Mouse (Mus musculus): Measurements from ENCODE around the gene Ifnab. TPM values are rescaled to one million over a fixed set of nuclear protein-coding genes. Genes with fewer than 3 reads are reported as not detected.
A peak's percentile ranks its signal among the peaks of the same experiment; 100 is the strongest.

The Ifnab gene
- polyA plus RNA-seq, 1 experiment from 2014 or later = not detected

DNA sequence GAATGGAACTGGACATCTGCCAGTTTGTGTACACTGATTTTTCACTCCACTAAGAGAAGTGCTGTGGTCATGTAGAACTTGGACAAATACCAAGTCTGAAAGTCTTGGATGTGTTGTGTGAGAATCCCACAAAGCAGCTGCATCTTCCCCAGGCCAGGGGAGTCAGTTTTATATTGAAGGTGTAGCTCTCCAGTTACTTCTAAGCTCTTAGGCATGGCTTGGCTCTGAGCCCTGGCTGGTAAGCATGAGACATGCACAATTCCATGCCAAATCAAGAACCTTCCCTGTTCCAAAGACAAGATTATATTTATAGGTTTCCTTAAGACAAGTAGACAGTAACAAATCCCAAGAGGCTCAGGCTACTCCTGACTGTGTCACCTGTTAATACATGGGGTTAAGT, 23.9 kb upstream of the Ifnab start:
- ATAC-seq (replicated peaks; ENCODE audit: insufficient number of reproducible peaks, low FRiP score, low TSS enrichment) = no peak
- peaks cover 13% of the 10 kb centered on the region for H3K36me3 ChIP-seq (ENCODE audit: control insufficient read depth, insufficient read depth, low read length)

DNA sequence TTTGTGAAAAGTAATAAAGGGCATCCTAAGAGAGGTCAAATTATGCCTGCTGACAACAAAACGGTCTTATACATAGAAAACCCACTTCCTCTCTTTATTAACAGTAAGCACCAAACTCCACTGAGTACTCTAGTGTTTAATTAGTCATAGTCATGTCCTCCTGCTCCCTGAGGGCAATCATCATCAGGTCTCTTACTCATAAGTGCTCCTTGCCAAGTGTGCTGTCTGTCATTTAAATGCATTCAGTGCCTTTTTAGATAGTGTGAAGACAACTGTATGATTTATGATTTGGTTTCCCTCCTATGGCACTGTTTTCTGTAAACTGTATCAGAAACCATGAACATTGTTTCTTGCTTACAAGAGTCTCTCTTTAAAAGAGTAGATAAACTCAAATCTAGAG, 23.1 kb upstream of the Ifnab start:
- no peak for ATAC-seq (replicated peaks; ENCODE audit: insufficient number of reproducible peaks, low FRiP score, low TSS enrichment)
- Histone ChIP-seq H3K4me1 (ENCODE audit: control insufficient read depth, insufficient read depth, low read length) (peaks cover 2% of the 10 kb centered on the region; the same call in 1 of the 2 replicates), H3K27me3 (ENCODE audit: control insufficient read depth, insufficient read depth, low read length) (no peaks in the 10 kb centered on the region), H3K9me3 (replicated peaks; ENCODE audit: control insufficient read depth, low read length) (no peaks in the 10 kb centered on the region), H3K4me3 (ENCODE audit: low read depth, low read length) (no peak overlapping the region), H3K27ac (ENCODE audit: low read depth, low read length) (no peak overlapping the region), H3K4me2 (no peak overlapping the region), H3K36me3 (ENCODE audit: control insufficient read depth, insufficient read depth, low read length) (peaks cover 13% of the 10 kb centered on the region), H3K9ac (ENCODE audit: low read depth, low read length) (no peak overlapping the region)
- WGBS (ENCODE audit: insufficient replicate concordance) = 89% methylated on average over 1 of the region's 1 CpGs

More for the DNA sequence above, 23.9 kb upstream of the Ifnab start:
- Histone ChIP-seq H3K9me3 (replicated peaks; ENCODE audit: control insufficient read depth, low read length) (no peaks in the 10 kb centered on the region), H3K4me2 (no peak overlapping the region), H3K4me1 (ENCODE audit: control insufficient read depth, insufficient read depth, low read length) (peaks cover 4% of the 10 kb centered on the region), H3K9ac (ENCODE audit: low read depth, low read length) (no peak overlapping the region), H3K27ac (ENCODE audit: low read depth, low read length) (no peak overlapping the region), H3K27me3 (ENCODE audit: control insufficient read depth, insufficient read depth, low read length) (no peaks in the 10 kb centered on the region), H3K4me3 (ENCODE audit: low read depth, low read length) (no peak overlapping the region)

DNA sequence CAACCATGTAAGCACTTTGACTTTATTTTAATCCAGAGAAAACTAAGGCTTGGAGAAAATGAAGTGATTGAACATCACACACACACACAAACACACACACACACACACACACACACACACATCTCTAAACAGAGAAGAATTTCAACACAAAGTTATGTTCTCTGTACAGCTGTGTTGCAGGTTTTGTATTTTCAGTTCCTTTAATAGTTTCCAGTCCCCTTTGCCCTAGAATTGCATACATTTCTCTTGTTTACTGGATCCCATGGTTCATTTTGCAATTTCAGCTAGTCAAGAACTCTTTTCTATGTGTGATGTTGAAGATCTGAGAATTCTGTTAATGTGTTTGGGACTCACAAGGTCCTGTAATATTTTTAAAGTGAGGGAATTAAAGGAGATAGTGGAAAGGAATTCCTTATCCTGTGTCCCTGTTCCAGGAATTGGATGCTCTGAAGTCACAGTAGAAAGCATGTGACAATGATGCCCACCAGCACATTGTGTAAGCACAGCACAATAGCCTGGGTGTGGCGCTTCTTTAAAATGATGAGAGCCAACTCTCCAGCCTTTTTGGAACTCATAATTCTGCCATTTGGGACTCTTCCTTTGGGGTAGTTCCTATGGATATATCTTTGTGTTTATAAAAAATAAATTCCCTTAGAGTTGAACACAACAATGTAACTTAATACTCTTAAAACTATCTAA, 16.1 kb upstream of the Ifnab start:
- no peak overlapping the region for H3K4me2 ChIP-seq
- no peaks in the 10 kb centered on the region for H3K36me3 ChIP-seq (ENCODE audit: control insufficient read depth, insufficient read depth, low read length)

DNA sequence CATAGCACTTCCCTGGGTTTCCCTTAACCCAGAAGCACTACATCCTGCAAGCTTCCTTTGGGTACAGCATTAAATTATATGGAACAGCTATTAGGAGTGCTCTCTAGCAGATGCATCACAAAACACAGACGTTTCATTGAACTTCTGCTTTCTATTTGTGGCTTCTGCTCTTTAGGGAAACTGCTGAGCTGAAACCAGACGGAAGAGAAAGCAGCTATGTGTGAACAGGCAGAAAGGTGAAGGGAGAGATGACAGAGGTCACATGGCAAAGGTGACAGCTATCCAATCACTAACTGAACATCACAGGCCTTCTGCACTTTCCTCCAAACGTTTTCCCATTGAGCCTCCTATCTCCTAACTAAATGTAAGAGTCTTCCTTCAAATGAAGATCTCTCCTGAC, 14.8 kb upstream of the Ifnab start:
- no peaks in the 10 kb centered on the region for H3K4me1 ChIP-seq (ENCODE audit: control insufficient read depth, insufficient read depth, low read length)
- no peak overlapping the region for H3K9ac ChIP-seq (ENCODE audit: low read depth, low read length)
- no peaks in the 10 kb centered on the region for H3K9me3 ChIP-seq (replicated peaks; ENCODE audit: control insufficient read depth, low read length)
- no peaks in the 10 kb centered on the region for H3K36me3 ChIP-seq (ENCODE audit: control insufficient read depth, insufficient read depth, low read length)
- H3K27ac ChIP-seq (ENCODE audit: low read depth, low read length) = no peak overlapping the region
- no peaks in the 10 kb centered on the region for H3K27me3 ChIP-seq (ENCODE audit: control insufficient read depth, insufficient read depth, low read length)
- H3K4me3 ChIP-seq (ENCODE audit: low read depth, low read length) = no peak overlapping the region
- no peak for ATAC-seq (replicated peaks; ENCODE audit: insufficient number of reproducible peaks, low FRiP score, low TSS enrichment)
- no peak overlapping the region for H3K4me2 ChIP-seq
- WGBS (ENCODE audit: insufficient replicate concordance) = 27% methylated on average over 3 of the region's 3 CpGs

More for the DNA sequence above, 16.1 kb upstream of the Ifnab start:
- no peak overlapping the region for H3K4me3 ChIP-seq (ENCODE audit: low read depth, low read length)
- H3K9ac ChIP-seq (ENCODE audit: low read depth, low read length) = no peak overlapping the region
- 65% methylated on average over 1 of the region's 1 CpGs for WGBS (ENCODE audit: insufficient replicate concordance)
- no peaks in the 10 kb centered on the region for H3K9me3 ChIP-seq (replicated peaks; ENCODE audit: control insufficient read depth, low read length)
- no peaks in the 10 kb centered on the region for H3K27me3 ChIP-seq (ENCODE audit: control insufficient read depth, insufficient read depth, low read length)
- H3K27ac ChIP-seq (ENCODE audit: low read depth, low read length) = no peak overlapping the region
- ATAC-seq (replicated peaks; ENCODE audit: insufficient number of reproducible peaks, low FRiP score, low TSS enrichment) = no peak
- no peaks in the 10 kb centered on the region for H3K4me1 ChIP-seq (ENCODE audit: control insufficient read depth, insufficient read depth, low read length)

DNA sequence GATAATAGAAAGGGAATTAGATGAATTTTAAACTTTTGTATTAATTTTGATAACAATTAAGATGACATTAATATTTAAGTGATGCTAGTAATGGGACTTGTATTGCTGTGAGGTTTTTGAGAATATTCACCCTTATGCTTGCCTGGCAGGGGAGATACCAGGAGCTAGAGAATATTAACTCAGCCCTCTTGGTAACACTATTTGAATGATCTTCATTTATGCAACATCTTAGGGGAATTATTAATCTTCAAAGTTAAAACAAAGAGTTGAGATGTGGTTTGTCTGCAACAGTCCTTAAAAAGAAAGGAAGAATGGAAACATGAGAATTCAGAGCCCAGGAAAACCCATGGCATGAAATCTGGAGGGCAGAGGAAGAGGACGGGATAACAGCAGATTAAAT, 8.1 kb upstream of the Ifnab start:
- Histone ChIP-seq H3K9ac (ENCODE audit: low read depth, low read length) (no peak overlapping the region), H3K36me3 (ENCODE audit: control insufficient read depth, insufficient read depth, low read length) (no peaks in the 10 kb centered on the region), H3K27ac (ENCODE audit: low read depth, low read length) (no peak overlapping the region), H3K4me1 (ENCODE audit: control insufficient read depth, insufficient read depth, low read length) (no peaks in the 10 kb centered on the region), H3K4me3 (ENCODE audit: low read depth, low read length) (no peak overlapping the region), H3K9me3 (replicated peaks; ENCODE audit: control insufficient read depth, low read length) (no peaks in the 10 kb centered on the region), H3K4me2 (no peak overlapping the region), H3K27me3 (ENCODE audit: control insufficient read depth, insufficient read depth, low read length) (peaks cover 2% of the 10 kb centered on the region; the same call in 1 of the 2 replicates)
- WGBS (ENCODE audit: insufficient replicate concordance) = 75% methylated on average over 1 of the region's 1 CpGs
- no peak for ATAC-seq (replicated peaks; ENCODE audit: insufficient number of reproducible peaks, low FRiP score, low TSS enrichment)

DNA sequence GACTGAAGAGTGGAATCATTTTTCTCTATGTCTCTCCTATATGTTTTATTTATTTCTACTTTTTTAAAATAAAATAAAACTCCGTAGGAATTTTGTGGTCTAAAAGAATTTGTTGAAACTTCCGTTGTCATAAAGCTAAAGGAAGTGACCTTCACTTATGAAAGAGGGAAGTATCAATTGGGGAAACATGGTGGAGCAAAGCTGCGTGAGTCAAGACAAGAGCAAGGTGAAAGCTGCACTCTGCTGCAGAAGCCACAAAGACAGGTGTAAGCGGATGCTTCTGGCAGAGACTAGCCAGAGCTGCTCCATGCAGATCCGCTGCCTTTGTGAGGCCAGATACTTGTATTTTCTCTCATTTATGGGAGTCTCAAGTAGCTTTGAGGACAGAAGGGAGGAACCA, 7.6 kb upstream of the Ifnab start:
- H3K9ac ChIP-seq (ENCODE audit: low read depth, low read length) = no peak overlapping the region
- H3K4me3 ChIP-seq (ENCODE audit: low read depth, low read length) = no peak overlapping the region
- no peaks in the 10 kb centered on the region for H3K9me3 ChIP-seq (replicated peaks; ENCODE audit: control insufficient read depth, low read length)
- WGBS (ENCODE audit: insufficient replicate concordance) = 77% methylated on average over 5 of the region's 5 CpGs
- H3K27ac ChIP-seq (ENCODE audit: low read depth, low read length) = no peak overlapping the region
- no peaks in the 10 kb centered on the region for H3K4me1 ChIP-seq (ENCODE audit: control insufficient read depth, insufficient read depth, low read length)
- peaks cover 2% of the 10 kb centered on the region; the same call in 1 of the 2 replicates for H3K27me3 ChIP-seq (ENCODE audit: control insufficient read depth, insufficient read depth, low read length)
- no peaks in the 10 kb centered on the region for H3K36me3 ChIP-seq (ENCODE audit: control insufficient read depth, insufficient read depth, low read length)
- H3K4me2 ChIP-seq = no peak overlapping the region
- no peak for ATAC-seq (replicated peaks; ENCODE audit: insufficient number of reproducible peaks, low FRiP score, low TSS enrichment)

DNA sequence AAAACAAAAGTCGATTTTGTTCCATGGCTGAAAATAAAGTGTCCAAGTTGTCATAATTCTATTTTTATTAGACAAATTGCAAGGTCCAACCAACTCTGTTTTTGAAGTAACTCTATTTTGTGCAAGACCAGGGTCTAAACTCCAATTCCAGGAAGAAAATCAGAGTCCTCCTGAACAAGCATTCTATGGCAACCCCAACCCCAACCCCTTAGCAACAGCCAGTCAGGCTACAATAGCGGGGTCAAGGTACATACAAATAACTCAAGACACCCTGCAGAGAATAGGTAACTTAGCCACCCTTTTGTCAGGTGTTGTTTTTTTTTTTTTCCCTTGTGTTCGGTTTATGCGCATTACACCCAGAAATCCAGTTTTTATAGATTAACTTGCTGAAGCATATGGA, 6.6 kb upstream of the Ifnab start:
- ATAC-seq (replicated peaks; ENCODE audit: insufficient number of reproducible peaks, low FRiP score, low TSS enrichment) = no peak
- no peaks in the 10 kb centered on the region for H3K9me3 ChIP-seq (replicated peaks; ENCODE audit: control insufficient read depth, low read length)
- WGBS (ENCODE audit: insufficient replicate concordance) = 85% methylated on average over 4 of the region's 4 CpGs
- H3K27ac ChIP-seq (ENCODE audit: low read depth, low read length) = no peak overlapping the region
- no peaks in the 10 kb centered on the region for H3K4me1 ChIP-seq (ENCODE audit: control insufficient read depth, insufficient read depth, low read length)
- H3K4me3 ChIP-seq (ENCODE audit: low read depth, low read length) = no peak overlapping the region
- H3K36me3 ChIP-seq (ENCODE audit: control insufficient read depth, insufficient read depth, low read length) = no peaks in the 10 kb centered on the region
- no peak overlapping the region for H3K4me2 ChIP-seq
- H3K27me3 ChIP-seq (ENCODE audit: control insufficient read depth, insufficient read depth, low read length) = peaks cover 2% of the 10 kb centered on the region; the same call in 1 of the 2 replicates
- H3K9ac ChIP-seq (ENCODE audit: low read depth, low read length) = no peak overlapping the region

DNA sequence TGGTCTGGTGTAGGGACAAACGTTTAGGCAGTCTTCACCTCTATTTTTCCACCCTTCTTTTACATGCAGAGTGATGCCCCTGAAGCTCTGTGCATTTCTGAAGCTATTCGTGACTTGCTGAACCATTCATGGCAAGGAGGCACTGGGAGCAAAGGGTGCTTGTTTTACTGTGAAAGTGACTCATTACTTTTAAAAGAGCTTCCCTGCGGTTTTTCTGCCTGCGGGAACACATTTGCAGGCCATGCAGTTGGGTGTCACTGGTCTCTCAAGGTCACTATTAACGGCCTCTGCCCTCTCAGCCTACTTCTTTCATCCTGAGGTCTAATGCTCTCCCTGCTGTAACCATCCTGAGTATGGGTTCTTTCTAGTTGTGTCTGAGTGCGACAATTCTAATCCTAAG, 5.9 kb upstream of the Ifnab start:
- H3K4me3 ChIP-seq (ENCODE audit: low read depth, low read length) = no peak overlapping the region
- no peak for ATAC-seq (replicated peaks; ENCODE audit: insufficient number of reproducible peaks, low FRiP score, low TSS enrichment)

DNA sequence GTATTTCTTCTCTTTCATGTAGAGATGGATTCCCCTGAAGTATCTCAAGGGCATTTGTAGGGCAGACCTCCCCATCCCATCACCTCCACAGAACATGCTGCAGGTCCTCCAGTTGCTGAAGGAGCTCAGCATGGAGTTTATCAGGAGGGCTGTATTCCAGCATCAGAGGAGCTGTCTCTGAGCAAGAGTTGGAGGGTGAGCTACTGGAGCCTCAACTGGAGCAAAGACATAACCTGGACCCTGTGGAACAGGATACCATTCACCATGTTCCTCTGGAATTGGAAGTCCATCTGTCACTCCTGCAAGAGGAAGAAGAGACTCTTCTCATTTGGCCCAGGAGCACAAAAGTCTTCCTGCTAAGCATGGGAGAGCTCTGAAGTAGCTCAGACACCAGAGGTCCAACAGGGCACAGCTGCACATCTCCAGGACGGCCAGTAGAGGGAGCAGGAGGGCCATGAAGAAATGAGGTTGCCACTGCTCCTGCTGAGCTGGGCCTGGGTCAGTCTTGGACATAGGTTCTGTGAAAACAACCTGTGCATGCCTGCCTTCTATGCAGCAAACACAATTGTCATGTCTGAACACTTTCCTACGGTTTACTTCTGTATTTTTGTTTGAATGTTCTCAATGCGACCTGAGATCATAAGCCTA, 5.2 kb upstream of the Ifnab start:
- 0 out of 2 replicates have a peak, but pooled peaks have one; percentile 39 for ATAC-seq (replicated peaks; ENCODE audit: insufficient number of reproducible peaks, low FRiP score, low TSS enrichment)
- H3K4me1 ChIP-seq (ENCODE audit: control insufficient read depth, insufficient read depth, low read length) = no peaks in the 10 kb centered on the region
- peaks cover 2% of the 10 kb centered on the region; the same call in 1 of the 2 replicates for H3K27me3 ChIP-seq (ENCODE audit: control insufficient read depth, insufficient read depth, low read length)
- H3K9ac ChIP-seq (ENCODE audit: low read depth, low read length) = no peak overlapping the region
- H3K36me3 ChIP-seq (ENCODE audit: control insufficient read depth, insufficient read depth, low read length) = no peaks in the 10 kb centered on the region
- H3K27ac ChIP-seq (ENCODE audit: low read depth, low read length) = no peak overlapping the region
- H3K9me3 ChIP-seq (replicated peaks; ENCODE audit: control insufficient read depth, low read length) = no peaks in the 10 kb centered on the region
- WGBS (ENCODE audit: insufficient replicate concordance) = 20% methylated on average over 3 of the region's 3 CpGs
- H3K4me3 ChIP-seq (ENCODE audit: low read depth, low read length) = no peak overlapping the region
- no peak overlapping the region for H3K4me2 ChIP-seq

More for the DNA sequence above, 5.9 kb upstream of the Ifnab start:
- H3K36me3 ChIP-seq (ENCODE audit: control insufficient read depth, insufficient read depth, low read length) = no peaks in the 10 kb centered on the region
- H3K4me1 ChIP-seq (ENCODE audit: control insufficient read depth, insufficient read depth, low read length) = no peaks in the 10 kb centered on the region
- H3K9ac ChIP-seq (ENCODE audit: low read depth, low read length) = no peak overlapping the region
- no peak overlapping the region for H3K4me2 ChIP-seq
- 56% methylated on average over 6 of the region's 6 CpGs for WGBS (ENCODE audit: insufficient replicate concordance)
- no peak overlapping the region for H3K27ac ChIP-seq (ENCODE audit: low read depth, low read length)
- peaks cover 2% of the 10 kb centered on the region; the same call in 1 of the 2 replicates for H3K27me3 ChIP-seq (ENCODE audit: control insufficient read depth, insufficient read depth, low read length)
- H3K9me3 ChIP-seq (replicated peaks; ENCODE audit: control insufficient read depth, low read length) = no peaks in the 10 kb centered on the region

Data from heart, embryonic 11.5 days (tissue).